Mouse (Mus musculus): ENCODE measurements around the gene Zhx3.

- TF ChIP-seq POLR2A (IDR thresholded peaks at IDR 0.05; ENCODE audit: borderline replicate concordance, extremely low read depth, low read depth, low read length) (no peak), CTCF (IDR thresholded peaks at IDR 0.05; ENCODE audit: insufficient read depth, low read length) (no peak)
Measured at GRCm38 (mm10) chr2:160770409-160770808, 102.4 kb downstream of the Zhx3 start.

Measured in lung, adult 2 months (tissue).